Mouse (Mus musculus) heart, postnatal 4 days (tissue): ENCODE results near the gene Slc10a1. TPM values are rescaled to one million over a fixed set of nuclear protein-coding genes. Genes with fewer than 3 reads are reported as not detected.
A peak's percentile ranks its signal among the peaks of the same experiment; 100 is the strongest.

Experiments used
- DNase-seq: peaks from one replicate; pipeline ENCODE4 v3.0.0; 2021
- total RNA-seq, 2 experiments: library from RNA; stranded (reverse); gene quantifications; 2 replicates each; pipeline ENCODE4 v1.2.3; 2021

Slc10a1 gene
- not detected for total RNA-seq

- no peak for DNase-seq
Measured at GRCm38 (mm10) chr12:80968605-80969004, at the start of gene Slc10a1. Slc10a1 (minus strand) TSS chr12:80968705.

DNA sequence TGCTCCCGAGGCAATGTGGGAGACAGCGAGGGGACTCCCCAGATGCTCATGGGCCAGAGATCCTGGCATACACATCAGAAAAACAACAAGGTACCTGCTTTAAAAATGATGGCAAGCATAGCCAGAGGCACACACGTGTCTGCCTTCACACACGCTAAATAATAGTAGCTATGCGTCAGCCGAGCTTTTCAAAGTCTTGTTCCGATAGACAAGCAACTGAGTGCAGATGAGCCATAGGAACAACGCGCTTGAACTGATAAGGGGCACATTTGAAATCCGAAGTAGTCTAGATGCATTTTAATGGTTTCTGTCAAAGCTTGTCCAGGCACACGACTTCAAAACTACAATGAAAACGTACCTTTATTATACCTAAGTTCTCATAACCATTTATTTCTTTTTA lies 49.1 kb upstream of the Slc10a1 start:
- no peak for DNase-seq

- DNase-seq, result no peak
Measured at GRCm38 (mm10) chr12:81013496-81013895, 45.0 kb upstream of the Slc10a1 start.

DNA sequence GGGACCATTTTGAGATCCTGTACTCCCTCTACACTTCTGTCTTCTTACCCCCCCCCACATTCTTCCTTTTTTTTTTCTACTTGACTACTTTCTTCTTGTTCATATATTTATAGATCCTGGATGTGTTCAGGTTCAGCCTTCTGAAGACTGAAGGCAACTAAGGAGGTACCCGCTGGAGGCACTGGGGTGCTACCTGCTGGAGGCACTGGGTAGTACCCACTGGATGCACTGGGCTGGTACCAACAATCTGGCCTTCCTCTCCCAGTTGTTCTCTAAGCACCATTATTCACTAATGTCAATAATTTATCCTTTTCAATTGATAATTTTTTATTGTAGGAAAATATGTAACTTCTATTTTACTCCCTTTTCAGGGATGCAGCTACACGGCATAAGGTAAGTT lies 43.5 kb upstream of the Slc10a1 start:
- no peak for DNase-seq

GRCm38 (mm10) chr12:81009813-81010212 lies 41.3 kb upstream of the Slc10a1 start:
- DNase-seq, result no peak

DNA sequence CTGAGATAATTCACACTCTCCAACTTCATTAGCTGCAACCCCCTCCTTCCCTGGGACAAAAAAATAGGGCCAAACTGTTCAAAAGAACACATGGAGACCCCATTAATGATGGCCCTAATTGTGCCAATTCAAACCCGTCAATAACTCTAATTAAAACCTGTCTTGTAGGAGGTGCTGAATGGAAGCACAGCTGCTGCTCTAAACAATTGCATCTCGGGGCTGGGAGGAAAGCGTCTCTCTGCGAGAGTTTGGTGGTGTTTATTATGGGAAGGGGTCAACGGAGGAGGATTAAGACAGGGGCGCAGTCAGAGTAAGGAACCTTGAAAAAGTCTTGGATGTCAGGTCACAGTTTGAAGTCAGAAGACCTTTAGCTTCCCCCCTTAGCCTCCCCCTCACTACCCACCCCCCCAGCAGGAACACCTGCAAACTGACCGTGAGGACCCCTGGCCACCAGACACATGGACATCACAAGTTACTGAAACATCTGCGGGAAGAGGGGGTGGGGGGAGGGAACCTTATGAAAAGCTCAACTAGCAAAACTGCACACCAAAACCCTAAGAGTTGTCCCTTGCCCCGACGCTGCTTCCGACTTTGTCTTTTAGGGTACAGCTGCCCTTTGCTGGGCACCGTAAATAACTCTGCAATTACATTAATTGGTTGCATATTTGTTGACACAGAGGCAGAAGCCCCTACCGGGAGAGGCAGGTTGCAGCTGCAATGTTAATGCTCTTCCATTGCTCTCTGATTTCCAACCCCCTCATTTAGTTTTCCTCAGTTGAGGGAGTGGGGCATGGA lies 34.5 kb upstream of the Slc10a1 start:
- no peak for DNase-seq

DNA sequence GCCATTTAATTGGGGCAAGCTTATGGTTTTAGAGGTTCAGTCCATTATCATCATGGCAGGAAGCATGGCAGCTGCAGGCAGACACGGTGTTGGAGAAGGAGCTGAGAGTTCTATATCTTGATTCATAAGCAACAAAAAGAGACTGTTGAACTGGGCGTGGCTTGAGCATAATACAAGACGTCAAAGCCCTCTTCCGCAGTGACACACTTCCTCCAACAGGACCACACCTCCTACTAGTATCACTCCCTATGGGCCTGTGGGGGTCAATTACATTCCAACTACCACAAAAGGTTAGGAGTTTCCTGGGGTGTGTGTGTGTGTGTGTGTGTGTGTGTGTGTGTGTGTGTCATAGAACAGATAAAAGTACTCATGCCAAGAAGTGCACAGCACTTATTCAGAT lies 32.4 kb upstream of the Slc10a1 start:
- DNase-seq, result no peak

GRCm38 (mm10) chr12:80998528-80999221 lies 30.2 kb upstream of the Slc10a1 start:
- no peak for DNase-seq

DNA sequence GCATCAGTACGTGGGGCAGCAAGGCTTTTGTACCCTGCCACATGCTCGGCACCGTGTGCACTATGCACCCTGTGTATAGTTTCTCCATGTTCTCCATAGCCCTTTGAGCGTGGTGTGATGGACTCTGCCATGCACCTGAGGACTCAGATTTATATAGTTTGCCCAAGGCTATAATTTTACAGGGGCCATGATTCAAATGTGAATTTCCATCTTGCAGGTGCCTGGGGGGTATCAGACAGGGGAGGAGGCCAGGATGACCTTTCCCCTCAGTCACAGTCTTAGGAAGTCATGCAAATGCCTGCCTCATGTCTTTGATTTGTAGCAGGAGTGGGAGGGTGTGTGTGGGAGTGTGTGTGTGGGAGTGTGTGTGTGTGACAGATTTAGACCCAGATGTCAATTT lies 29.1 kb upstream of the Slc10a1 start:
- no peak for DNase-seq

DNA sequence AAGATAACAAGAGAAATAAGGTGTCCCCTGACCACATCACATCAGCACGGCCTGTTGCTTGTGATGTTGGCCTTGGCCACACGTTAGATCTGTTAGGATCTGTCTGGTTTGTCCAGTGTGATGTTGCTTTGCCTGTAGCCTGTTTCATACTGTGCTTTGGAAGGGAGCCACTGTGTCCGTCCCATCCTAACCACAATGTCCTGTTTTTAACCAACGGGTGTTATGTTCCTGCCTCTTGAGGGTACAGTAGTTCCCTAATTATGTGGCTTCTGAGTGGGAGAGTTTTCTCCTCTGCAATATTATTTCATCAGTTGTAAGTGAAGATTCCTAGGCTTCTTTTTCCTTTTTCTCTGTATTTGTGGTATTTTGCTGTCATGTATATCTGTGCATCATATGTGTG lies 26.8 kb upstream of the Slc10a1 start:
- no peak for DNase-seq

GRCm38 (mm10) chr12:80993773-80994172 lies 25.3 kb upstream of the Slc10a1 start:
- no peak for DNase-seq

DNA sequence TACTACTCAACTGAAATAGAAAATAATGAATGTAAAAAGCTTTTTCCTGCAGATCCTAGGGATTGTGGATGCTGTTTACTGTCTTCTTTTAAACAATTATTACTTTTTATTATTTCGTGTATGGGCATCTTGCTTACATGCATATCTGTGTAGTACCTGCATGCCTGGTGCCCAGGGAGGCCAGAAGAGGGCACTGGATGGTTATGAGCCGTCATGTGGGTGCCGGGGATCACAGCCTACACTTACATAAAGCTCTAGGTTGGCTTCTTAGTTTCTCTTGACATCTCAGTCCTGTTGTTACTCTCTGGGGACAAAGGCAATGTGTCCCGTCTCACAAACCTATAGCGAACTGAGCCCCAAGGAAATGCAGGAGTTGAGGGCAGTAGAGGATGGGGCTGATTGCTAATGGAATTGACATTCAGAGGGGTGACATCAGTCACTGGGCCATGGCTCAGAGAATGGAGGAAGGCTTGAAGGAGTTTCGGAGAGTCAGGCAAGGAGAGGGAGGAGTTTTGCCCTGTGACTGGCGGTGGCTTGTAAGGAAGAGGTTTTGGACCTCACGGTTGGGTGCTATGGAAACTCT lies 24.1 kb upstream of the Slc10a1 start:
- no peak for DNase-seq

- DNase-seq, result no peak
Measured at GRCm38 (mm10) chr12:80991806-80992205, 23.3 kb upstream of the Slc10a1 start.

DNA sequence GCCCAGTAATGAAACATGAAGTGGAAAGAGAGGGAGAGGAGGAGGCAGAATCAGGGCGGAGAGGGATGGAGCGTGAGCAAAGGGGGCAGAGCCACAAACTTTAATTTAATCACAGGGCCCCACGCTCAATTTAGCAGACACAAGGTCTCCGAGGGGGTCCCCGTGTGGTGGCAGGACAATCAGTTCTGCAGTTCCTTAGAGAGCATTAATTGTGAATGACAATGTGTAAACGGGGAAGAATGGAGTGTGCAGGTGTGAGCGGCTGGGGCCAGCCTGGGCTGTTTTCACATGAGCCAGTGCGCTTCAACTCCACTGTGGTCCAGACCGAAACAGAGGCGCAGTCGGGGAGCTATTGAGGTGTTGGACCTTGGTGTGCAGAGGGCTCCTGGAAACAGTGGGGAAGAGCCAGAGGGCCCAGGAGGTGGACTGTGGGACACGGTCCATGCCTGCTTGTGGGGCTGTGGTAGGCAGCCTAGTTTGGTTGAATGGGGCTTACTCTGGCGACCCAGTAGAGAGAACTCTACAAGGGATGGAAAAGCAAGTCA lies 22.5 kb upstream of the Slc10a1 start:
- no peak for DNase-seq

DNA sequence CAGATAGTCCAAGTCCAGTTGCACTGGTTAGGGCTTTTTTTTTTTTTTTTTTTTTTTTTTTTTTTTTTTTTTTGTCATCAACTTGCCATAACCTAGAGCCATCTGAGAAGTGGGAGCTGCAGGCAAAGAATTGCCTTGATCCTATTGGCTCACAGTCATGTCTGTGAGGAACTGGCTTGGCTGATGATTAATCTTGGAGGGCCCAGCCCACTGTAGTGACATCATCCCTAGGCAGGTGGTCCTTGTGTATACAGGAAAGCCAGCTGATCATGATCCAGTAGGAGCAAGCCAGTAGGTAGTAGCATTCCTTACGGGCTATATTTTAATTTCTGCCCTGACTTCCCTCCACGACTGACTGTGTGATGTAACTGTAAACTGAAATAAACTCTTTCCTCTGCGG lies 19.8 kb upstream of the Slc10a1 start:
- DNase-seq, result no peak

DNA sequence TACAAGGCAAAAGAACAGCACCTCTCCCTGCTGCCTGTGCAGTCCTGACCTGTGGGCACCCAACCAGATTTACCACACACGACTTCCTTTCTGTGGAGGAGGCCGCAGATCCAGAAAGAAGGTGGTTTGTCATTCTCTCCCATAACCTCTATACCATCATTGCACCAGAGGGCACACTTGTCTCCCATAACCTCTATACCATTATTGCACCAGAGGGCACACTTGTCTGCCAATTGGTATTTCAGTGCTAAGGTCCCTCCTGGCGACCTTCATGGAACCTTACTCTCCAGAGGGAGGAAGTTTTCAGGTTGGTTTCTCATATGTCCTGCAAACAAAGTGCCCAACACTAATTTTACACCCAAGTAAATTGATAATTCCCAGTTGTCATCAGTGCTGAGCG lies 18.1 kb upstream of the Slc10a1 start:
- DNase-seq, result no peak

DNA sequence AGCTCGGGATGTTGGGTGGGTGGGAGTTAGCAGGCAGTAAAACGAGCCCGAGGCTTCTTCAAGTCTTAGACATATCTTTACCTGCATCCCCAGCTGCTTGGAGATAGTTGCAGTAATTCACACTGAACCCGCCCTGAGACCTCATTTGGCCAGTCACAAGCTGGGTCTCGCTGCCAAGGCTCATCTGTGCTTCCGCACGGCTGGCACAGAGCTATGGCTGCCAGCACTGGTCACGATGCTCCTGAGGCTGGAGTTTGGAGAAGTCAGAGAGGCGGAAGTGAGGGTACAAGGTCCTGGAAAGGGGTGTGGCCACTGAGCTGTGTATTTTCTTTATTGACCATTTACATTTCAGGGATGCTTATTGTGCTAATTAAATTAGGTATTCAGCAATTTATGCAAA lies 15.2 kb upstream of the Slc10a1 start:
- no peak for DNase-seq

- peak; percentile 82 for DNase-seq
Measured at GRCm38 (mm10) chr12:80982326-80982725, 13.8 kb upstream of the Slc10a1 start.

DNA sequence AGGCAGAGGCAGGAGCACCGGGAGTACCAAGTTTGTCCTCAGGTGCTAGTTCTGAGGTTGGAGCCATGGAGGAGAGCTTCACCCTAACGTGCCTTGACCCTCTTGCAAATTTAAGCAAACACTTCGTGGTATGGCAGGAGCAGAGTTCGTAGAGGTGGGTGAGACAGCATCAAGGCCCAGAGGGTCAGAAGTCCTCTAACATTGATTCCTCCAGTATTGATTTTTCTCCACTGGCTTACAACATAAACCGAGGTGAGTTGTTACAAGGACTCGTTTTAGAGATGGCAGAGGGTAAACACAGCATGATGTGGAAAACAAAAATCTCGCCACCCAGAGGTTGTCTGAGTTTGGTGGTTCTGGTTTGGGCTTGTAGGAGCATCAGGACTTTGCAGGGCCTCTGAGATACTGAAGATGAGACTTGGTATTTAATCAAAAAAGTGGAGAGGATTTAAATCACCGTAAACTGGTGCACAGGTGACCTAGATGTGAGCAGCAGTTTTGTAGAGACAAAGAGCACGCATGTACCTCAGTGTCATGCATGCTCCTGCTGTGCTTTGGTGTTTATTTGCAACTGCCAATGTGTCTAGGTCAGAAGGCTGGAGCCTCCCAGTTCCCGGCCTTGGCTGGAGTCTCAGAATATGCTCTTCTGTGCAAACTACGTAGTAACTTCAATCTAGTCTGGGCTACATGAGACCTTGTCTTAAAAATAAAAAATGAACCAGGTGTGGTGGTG lies 7.6 kb upstream of the Slc10a1 start:
- DNase-seq, result no peak

GRCm38 (mm10) chr12:80971756-80972155 lies 3.3 kb upstream of the Slc10a1 start:
- DNase-seq, result no peak

GRCm38 (mm10) chr12:80970181-80970705 lies 1.7 kb upstream of the Slc10a1 start:
- no peak for DNase-seq

- DNase-seq, result no peak
Measured at GRCm38 (mm10) chr12:80967918-80968317, 587 bp downstream of the Slc10a1 start.
